Mouse (Mus musculus) heart, postnatal 14 days (tissue): Measurements from ENCODE around the gene Cfap44. TPM values are rescaled to one million over a fixed set of nuclear protein-coding genes. Genes with fewer than 3 reads are reported as not detected.
A peak's percentile ranks its signal among the peaks of the same experiment; 100 is the strongest.
"Not testable (repeated sequence)": the region's sequence is repeated elsewhere in the genome, so short reads cannot be mapped to it uniquely, and the experiment has no call there.

ENCODE experiments used
- DNase-seq, 2 experiments: peaks; one replicate each; pipeline ENCODE4 v3.0.0; 2021 to 2022
- intact Hi-C: fragments of 180-260 bp; cut with DNase I; formaldehyde crosslinking; loops from one replicate; pipeline ENCODE4 v1.15.1; 2025
- total RNA-seq, 2 experiments: library from RNA; stranded (reverse); gene quantifications; 2 replicates each; pipeline ENCODE4 v1.2.3; 2021

Cfap44 gene
- total RNA-seq, 2 experiments from 2014 or later: 0.31 TPM; not detected in 1

DNA sequence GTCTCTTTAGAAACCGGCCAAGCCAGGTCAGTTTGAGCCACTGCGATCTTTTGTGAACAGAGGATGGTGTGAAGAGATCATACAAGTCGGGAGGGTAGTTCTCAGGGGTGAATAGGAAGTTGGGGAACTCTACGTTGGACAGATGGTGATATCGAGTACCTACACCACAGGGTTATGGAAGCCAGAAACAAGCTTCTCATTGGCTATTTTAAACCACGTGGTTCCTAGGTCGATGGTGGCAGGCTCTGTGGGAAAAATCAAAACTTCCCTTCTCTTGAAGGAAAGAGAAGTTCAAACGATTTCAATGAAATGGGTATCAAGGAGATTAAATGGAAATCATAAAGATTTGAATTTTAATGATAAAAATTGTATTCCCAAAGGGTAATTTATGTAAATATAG lies 27.1 kb downstream of the Cfap44 start:
- intact Hi-C loops: no loop called here
- DNase-seq: no peak

DNA sequence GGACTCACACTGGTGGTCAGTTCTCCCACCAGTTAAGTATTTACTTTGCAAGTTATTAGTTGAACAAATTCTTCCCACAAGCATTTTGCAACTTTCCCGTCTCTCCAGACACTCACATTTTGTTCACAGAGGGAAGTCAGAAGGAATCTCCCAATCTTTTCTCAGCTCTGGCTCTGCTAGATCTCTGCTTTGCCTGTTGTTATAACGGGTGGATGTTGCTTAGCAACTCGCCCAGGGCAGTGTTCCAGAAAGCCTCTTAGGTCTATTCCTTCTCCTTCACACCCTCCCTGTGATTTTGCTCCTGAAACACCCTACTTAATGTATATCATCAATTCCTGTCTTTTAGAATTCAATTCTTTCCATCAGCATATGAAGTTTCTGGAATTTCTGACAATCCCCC lies 28.9 kb downstream of the Cfap44 start:
- intact Hi-C loops: no loop called here
- peak in 1 of 2 experiments; percentile 17 for DNase-seq

DNA sequence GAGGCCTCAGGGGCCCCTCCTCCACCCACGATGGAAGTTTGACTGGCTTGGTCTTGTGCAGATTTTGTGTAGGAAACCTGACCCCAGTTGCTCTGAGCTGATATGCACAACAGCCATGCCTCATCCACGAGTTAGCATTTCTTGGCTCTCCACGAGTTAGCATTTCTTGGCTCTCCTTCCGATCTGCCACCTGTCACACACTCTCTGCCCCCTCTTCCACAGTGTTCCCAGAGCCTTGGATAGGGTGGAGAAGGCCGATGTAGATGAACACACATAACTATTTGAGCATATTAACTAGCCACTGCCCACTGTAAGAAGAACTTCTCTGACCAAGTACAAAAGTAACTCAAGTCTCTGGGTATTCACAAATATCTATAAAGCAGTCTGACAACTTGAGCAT lies 33.9 kb downstream of the Cfap44 start:
- intact Hi-C loops: no loop called here
- DNase-seq: no peak

DNA sequence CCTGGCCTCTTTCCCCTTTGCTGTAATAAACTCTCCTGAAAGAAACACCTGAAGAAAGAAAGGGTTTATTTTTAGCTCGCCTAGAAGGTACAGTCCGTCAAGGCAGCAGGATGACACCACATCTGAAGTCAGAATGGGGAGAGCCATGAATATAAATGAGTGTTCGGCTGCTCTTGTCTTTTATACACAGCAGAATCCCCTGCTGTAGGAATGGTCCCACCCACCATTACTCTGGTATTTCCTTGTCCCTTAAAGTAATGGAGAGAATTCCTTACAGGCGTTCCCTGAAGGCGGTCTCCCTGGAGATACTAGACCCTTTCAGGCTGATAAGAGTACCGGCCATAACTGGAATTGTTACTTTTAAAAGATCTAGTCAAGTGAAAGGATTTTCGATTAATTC lies 35.4 kb downstream of the Cfap44 start:
- intact Hi-C loops: no loop called here
- no peak for DNase-seq

DNA sequence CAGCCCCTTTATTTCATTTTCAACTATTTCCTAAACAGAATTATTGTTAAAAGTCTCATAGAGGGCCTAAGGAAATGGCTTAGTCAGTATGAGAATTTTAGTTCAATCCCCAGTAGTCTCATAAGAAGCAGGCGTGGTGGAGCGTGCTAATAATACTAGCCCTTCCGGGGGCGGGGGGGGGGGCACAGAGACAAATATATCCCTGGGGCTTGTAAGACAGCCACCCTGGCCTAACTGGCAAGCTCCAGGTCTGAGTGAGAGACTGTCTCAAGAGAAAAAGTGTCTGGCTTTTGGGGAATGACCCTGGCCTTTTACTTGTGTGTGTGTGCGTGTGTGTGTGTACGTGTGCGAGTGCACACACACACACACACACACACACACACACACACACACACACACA lies 40.3 kb downstream of the Cfap44 start:
- intact Hi-C loops: no loop called here
- DNase-seq: no peak

DNA sequence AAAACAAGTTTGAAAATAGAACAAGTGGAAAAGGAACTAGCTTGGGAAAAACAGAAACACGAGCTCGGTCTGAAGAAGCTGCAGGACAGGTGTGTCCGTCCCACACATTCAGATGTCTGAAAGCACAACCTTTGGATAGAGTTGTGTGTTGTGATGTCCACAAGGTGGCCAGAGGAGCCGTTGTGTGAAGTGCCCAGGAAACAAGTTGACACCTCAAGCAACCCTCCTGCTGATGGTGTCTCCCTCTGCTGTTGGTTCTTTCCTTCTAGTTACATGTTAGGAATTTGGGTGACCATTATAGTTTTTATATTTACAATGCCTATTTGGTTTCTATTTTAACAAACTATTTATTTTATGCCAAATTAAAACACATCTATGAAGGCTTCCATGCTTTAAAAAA lies 40.9 kb downstream of the Cfap44 start:
- no peak for DNase-seq
- intact Hi-C loops: no loop called here

DNA sequence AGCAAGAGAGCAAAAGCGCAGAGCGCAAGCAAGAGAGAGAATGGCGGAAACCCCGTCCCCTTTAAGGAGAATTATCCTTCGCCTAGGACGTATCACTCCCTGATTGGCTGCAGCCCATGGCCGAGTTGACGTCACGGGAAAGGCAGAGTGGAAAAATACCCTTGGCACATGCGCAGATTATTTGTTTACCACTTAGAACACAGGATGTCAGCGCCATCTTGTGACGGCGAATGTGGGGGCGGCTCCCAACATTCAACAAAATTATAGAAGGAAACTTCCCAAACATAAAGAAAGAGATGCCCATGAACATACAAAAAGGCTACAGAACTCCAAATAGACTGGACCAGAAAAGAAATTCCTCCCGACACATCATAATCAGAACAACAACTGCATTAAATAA lies 47.3 kb downstream of the Cfap44 start:
- DNase-seq, intact Hi-C loops: not testable (repeated sequence)

DNA sequence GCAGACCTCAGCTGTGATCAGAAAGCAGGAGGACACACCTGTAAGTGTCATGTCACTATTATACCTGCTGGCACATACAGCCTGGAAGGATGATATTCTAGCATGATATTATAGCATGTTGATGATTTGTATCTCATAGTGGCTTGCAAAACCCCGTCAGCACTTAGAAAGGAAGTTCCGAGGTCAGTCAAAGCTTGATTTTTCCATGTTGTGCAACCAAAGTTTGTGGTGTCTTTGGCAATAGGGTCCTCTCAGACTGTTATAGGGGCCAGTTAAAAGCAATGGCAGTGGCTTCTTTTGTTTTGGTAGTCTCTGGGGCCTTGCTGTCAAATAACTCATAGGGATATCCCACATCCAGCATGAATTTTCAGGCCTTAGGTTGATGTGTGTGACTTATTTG lies 63.3 kb downstream of the Cfap44 start:
- intact Hi-C loops: no loop called here
- DNase-seq: no peak

DNA sequence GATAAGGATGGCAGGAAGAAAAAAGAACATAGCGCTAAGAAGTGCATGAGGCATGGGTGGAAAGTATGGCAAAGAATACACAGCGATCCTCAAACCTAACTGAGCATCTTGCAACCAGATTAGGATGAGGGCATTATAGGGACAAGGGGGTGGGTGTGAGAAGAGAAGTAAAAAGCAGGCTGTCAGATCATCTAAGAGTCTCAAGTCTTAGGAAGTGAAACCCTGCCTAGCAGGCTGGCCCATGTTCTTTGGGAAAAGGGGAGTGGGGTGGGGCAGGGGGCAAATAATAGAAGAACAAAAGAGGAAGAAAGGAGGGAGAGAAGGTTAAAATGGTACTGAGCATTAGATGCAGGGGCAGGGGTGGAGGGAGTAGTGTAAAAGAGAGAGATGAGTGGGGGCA lies 64.2 kb downstream of the Cfap44 start:
- intact Hi-C loops: no loop called here
- DNase-seq: no peak

DNA sequence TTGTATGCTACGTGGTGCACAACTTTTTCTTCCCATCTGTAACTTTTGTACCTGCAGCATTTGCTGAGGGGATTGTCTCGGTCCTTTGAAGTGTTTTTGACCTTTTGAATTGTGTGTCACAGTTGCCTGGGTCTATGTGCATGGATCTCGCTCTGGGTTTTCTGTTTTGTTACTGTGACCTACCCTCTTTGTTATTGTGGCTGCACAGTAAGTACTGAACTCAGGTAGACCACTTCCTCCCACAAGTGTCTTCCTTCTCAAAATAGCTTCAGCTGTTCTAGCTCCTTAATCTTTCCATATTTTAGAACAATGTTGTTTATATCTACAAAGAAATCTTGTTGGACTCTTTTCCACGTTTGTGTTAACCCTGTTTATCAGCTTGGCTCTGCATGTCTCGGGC lies 66.3 kb downstream of the Cfap44 start:
- DNase-seq: no peak
- intact Hi-C loops: no loop called here

DNA sequence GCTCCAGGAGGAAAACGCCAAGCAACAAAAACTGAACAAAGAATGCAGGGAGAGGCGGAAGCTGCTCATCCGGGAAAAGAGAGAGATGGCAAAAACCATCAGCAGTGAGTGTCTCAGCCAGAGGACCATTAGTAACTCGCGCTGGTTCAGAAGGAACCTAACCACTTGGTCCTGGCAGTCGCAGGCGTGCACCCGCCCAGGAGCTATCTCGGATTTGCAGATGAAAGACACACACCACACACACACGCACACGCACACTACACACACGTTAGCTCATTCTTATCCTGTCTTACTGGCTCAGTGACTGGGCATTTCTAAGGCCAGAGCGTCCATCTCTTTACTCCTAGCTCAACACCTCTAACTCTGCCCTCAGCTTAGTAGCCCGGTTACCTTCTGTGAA lies 80.7 kb downstream of the Cfap44 start:
- DNase-seq: no peak
- intact Hi-C loops: no loop called here

DNA sequence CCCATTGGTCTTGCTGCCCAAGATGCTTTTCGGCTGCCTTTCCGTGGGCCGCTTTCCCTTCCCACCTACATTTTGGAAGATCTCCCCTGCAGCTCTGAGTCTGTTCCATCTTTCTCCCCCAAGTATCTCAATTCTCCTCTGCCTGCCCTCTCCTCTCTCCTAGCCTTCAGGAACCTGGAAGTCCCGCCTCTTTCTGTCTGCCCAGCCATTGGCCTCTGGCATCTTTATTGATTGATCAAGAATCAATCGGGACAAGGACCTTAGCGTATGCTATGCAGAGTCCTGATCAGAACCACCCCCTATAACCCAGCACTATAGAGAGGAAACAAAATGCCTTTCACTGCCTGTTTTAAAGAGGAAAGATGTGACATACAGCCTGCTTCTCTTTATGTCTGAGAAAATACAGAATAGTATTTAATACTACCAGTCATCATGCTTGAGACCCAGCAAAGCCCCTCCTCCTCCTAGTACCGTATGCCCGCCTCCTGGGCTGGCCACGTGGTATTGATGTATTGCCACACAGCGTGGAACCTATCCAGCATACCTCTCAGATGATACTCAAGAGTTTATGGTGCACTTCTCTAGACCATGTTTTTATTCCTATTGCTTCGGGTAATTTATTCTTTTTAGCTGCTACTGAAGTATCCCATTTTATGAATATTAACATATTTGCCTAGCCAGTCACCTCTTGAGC lies 81.2 kb downstream of the Cfap44 start:
- no peak for DNase-seq
- intact Hi-C loops: no loop called here

DNA sequence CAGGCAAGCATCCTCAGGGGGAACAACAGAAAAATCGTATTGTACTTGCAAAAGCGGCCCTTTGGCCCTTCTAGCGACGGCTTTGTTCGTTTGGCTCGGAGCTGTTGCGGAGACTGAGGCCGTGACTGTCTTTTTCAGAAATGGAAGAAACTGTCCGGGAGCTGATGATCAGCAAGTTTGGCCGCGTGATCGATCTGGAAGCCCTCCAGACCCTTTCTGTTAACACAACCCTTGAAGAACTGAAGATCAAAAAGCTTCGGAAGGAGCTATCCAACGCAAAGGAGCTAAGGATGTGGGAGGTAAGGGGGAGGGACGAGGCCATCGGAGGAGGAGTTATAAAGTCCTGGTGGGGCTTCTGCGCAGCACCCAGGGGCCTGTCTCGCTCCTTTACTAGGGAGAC lies 84.2 kb downstream of the Cfap44 start:
- intact Hi-C loops: no loop called here
- no peak for DNase-seq

DNA sequence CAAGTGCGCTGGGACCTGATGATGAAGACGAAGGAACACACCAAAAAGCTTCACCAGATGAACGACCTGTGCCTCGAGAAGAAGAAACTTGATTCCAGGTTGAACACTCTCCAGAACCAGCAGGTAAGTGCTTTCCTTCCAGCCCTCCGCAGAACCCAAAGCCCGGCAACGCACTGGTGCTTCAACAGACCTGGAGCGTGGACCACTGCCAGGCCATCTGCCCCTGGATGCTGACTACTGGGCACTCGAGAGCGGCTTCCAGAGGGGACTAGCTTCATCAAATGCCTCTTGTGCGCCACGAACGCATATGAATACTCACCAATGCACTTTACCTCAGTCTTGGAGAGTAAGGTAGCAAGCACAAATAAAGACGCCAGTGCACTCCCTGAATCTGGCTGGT lies 85.3 kb downstream of the Cfap44 start:
- intact Hi-C loops: loop anchor here (10.0 kb wide), 2 partner anchors 225 to 615 kb away; partner anchors contain the start of gene Ccdc80
- DNase-seq: no peak

DNA sequence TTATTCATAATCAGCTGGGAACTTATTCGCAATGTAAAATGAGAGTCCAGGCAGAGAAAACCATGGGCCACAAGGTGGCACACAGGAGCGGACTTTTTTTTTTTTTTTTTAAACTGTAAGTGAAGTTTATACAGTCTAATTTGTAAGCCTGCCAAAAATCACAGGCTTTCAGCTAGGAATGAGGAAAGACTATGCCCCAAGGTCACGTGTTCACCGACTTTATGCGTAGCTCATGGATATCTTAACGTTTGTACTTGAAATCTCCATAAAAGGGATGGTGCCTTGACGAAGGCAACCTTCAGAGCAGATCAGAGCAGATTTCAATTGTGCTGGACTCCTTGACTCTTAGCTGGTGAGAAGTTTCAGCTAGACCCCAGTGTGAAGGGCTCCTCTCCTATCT lies 86.0 kb downstream of the Cfap44 start:
- DNase-seq: no peak
- intact Hi-C loops: loop anchor here (10.0 kb wide), 2 partner anchors 224 to 614 kb away; partner anchors contain the start of gene Ccdc80

DNA sequence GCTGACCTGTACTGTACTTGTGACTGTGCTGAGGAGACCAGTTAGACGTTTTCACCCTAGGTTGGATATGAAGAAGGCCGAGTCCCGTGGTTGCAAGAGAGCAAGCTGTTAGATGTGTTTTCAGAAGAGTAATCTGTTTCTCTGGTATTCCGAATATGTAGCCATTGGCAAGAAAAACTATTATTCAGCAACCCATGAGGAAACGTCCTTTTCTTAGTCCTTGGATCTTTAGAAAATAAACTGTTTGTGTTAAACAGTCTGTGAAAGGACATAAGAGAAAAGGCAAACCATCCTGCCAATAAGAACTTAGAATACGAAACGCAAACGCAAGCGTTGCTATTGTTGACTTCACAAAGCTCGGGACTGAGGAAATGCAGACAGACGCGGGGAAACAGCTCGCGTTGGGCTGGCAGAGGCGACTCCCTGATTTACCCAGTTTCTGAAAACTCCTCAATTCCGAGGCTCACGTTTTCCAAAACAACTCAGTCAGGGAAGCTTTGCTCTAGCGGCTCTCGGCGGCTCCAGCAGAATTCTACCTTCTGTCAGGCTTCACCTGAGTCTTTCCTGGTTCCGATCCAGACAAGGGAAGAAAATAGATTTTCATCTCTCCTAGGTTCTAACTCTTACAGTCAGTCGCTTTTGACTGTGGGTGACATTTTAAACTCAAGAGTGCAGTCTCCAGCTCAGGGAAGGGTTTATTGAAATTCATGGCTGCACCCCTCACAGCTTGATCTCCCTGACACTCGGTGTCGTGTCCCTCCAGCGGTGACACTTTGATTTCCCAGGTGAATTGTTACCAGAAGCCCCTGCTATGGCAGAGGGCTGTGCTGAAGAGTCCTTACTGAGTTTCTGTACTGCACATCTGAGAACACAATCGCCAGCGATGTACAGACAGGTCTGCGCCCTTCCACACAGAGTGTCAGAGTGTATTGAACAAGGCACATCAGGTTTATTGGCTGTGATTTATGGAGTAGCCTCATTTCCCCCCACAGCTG lies 87.3 kb downstream of the Cfap44 start:
- intact Hi-C loops: loop anchor here (10.0 kb wide), 2 partner anchors 223 to 613 kb away; partner anchors contain the start of gene Ccdc80
- no peak for DNase-seq

DNA sequence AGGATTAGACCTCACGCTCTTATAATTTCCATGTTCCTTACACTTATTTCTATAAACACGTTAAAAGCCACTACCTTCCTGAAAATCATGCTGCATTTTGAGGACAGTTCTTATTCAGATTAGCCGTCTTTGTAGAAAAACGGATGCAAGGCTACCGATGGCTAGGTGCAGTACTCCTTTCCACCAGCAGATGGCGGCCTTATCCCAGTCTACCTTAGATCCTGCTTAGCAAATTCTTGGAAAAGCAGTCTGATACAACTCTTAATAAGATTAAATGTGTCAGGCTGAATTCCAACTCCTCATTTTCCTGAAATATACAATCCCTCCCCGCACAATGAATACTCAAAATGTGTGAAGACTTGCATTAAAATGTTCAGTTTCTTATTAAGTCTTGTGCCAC lies 89.5 kb downstream of the Cfap44 start:
- peak; percentile 79 to 89 for DNase-seq

DNA sequence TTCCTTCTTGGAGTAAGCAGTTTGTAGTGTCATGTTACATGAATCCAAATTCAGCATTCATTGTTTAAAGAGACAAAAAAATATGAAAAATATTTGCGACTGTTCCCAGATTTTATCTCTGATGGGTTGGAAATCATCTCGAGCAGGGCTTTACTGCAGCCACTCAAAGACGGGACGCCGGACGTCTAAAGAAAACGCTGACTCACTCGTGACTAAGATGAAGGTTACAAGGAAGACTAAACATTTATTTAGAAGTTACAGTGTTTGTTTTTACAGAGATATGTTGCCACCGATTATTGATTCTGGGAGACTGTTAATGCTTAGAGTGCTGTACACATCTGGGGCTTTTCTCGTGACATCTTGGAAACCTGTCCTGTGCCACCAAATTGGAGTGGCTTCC lies 90.2 kb downstream of the Cfap44 start:
- no peak for DNase-seq
- intact Hi-C loops: loop anchor here (1.0 to 10.0 kb wide), 4 partner anchors 72 to 610 kb away; partner anchors contain the start of genes Boc and Ccdc80

More for the DNA sequence above, 89.5 kb downstream of the Cfap44 start:
- intact Hi-C loops: loop anchor here (1.0 to 10.0 kb wide), 3 partner anchors 159 to 611 kb away; partner anchors contain the start of gene Ccdc80

DNA sequence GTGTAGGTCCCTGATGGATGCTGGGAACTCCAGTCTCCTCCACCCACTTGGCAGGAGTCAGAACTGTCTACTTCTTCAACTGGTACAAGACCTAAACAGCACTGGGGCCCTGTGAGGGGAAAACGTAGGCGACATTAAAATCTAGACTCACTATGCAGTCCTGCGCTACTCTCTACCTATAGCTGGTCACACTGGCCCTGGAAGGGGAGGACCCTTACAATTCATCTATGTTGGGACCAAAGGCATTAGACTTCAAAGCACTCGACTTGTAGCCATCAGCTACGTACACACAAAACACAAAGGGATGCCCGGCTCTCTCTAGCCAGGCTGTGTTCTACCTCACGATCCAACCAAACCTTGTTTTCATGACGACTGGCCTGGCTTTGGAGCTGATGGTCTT lies 91.1 kb downstream of the Cfap44 start:
- no peak for DNase-seq
- intact Hi-C loops: loop anchor here (5.0 to 10.0 kb wide), 3 partner anchors 72 to 609 kb away; partner anchors contain the start of genes Boc and Ccdc80

DNA sequence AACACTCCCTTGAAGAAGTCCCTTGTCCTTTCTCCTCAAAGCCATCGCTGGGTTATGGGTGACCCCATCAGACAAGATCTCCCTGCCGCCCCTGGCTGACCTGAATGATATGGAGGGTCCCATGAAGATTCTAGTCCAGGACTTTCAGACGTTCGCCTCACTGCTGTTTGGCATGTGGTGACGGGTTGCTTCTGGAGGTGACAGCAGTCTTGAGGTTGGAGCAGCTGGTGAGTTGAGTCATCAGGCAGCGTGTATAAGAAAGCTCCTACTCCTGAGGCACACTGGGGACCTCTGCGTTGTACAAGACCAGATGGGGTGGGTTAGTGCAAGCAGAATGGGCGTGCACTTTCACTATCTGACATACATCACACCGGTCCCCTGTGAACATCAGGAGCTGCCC lies 92.0 kb downstream of the Cfap44 start:
- intact Hi-C loops: loop anchor here (5.0 to 10.0 kb wide), 3 partner anchors 71 to 608 kb away; partner anchors contain the start of genes Boc and Ccdc80
- DNase-seq: no peak

DNA sequence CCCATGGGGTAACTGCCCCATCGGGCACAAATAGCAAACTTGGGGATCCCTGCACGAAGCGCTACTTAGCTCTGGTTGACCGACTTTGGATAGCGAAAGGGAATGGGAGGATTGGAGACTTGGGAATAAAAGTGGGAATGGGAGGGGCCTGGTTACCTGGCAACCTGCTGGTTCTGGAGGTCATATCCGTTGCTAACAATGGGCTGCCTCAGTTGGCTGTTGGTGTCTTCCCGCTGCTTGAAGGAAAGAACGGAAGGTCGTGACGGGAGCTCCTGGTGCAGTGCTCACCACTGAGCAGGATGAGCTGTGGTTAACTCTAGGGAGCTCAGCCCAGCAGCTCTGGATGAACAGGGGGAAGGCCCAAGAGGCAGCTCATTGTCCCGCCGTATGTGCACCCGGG lies 92.6 kb downstream of the Cfap44 start:
- intact Hi-C loops: loop anchor here (5.0 to 10.0 kb wide), 3 partner anchors 70 to 608 kb away; partner anchors contain the start of genes Boc and Ccdc80
- no peak for DNase-seq
